Mouse (Mus musculus): ENCODE data around the gene Tmem174. TPM values are rescaled to one million over a fixed set of nuclear protein-coding genes. Genes with fewer than 3 reads are reported as not detected.

Tmem174 gene
- polyA plus RNA-seq, 1 experiment, result not detected

DNA sequence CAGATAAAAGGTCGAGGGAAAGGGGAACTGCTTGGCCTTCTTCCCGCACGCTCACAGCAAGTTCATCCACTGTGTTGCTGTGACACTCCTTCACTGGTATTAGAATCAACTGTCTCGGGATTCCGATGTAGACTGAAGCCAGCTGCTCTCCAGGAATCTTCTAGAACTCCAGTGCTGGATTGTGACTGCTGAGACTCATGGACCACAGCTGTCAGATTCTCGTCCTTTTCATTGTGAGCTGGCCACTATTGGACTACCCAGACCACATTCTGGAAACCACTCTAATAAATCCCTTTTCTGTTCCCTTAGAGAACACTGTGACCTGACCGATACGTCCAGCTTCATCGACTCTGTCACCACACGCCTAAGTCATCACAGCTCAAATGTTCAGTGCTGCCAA is 28.0 kb upstream of the Tmem174 start:
- TF ChIP-seq TAL1 (IDR thresholded peaks at IDR 0.05; ENCODE audit: low read length), result no peak
- no peak for TF ChIP-seq GATA1 (IDR thresholded peaks at IDR 0.05; ENCODE audit: low read length)

GRCm38 (mm10) chr13:98662173-98662675 is 25.0 kb upstream of the Tmem174 start:
- TF ChIP-seq TAL1 (IDR thresholded peaks at IDR 0.05; ENCODE audit: low read length), result no peak

More for the DNA sequence above, 28.0 kb upstream of the Tmem174 start:
- H3K9me3 ChIP-seq (ENCODE audit: control insufficient read depth, low read length), result no peaks in the 10 kb centered on the region
- H3K4me1 ChIP-seq (ENCODE audit: control insufficient read depth), result no peaks in the 10 kb centered on the region
- H3K27me3 ChIP-seq (ENCODE audit: control insufficient read depth), result no peaks in the 10 kb centered on the region
- H3K4me3 ChIP-seq (replicated peaks), result no peak overlapping the region
- H3K36me3 ChIP-seq (ENCODE audit: control insufficient read depth), result no peaks in the 10 kb centered on the region

DNA sequence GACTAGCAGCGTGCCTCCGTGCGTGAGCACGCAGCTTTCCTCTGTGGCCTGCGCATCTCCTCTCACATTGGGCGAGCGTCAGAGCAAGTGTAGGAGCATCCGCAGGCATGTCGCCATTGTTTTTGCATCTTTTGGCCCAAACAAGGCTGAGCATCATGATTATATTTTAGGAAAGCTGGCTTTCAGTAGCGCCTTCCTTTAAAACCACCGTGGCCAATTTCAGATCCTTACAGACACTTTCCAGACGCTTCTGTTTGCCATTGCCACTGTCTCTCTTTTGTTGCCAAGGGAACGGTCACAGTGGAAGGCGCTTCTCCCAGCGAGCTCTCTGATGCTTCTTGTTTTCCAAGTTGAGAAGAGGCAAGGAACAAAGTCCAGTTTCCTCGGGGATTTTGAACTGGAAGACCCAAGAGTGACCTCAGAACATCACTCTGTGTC is 18.8 kb upstream of the Tmem174 start:
- no peaks in the 10 kb centered on the region for H3K9me3 ChIP-seq (ENCODE audit: control insufficient read depth, low read length)
- no peak overlapping the region for H3K4me3 ChIP-seq (replicated peaks)
- H3K4me1 ChIP-seq (ENCODE audit: control insufficient read depth), result no peaks in the 10 kb centered on the region
- TF ChIP-seq TAL1 (IDR thresholded peaks at IDR 0.05; ENCODE audit: low read length) (no peak), GATA1 (IDR thresholded peaks at IDR 0.05; ENCODE audit: low read length) (no peak)
- H3K27me3 ChIP-seq (ENCODE audit: control insufficient read depth), result no peaks in the 10 kb centered on the region
- no peaks in the 10 kb centered on the region for H3K36me3 ChIP-seq (ENCODE audit: control insufficient read depth)

More at GRCm38 (mm10) chr13:98662173-98662675, 25.0 kb upstream of the Tmem174 start:
- Histone ChIP-seq H3K4me1 (ENCODE audit: control insufficient read depth) (no peaks in the 10 kb centered on the region), H3K36me3 (ENCODE audit: control insufficient read depth) (no peaks in the 10 kb centered on the region), H3K27me3 (ENCODE audit: control insufficient read depth) (no peaks in the 10 kb centered on the region), H3K9me3 (ENCODE audit: control insufficient read depth, low read length) (no peaks in the 10 kb centered on the region), H3K4me3 (replicated peaks) (no peak overlapping the region)

GRCm38 (mm10) chr13:98655346-98655745 is 18.1 kb upstream of the Tmem174 start:
- H3K4me3 ChIP-seq (replicated peaks), result no peak overlapping the region
- no peaks in the 10 kb centered on the region for H3K27me3 ChIP-seq (ENCODE audit: control insufficient read depth)
- H3K9me3 ChIP-seq (ENCODE audit: control insufficient read depth, low read length), result no peaks in the 10 kb centered on the region
- TF ChIP-seq TAL1 (IDR thresholded peaks at IDR 0.05; ENCODE audit: low read length) (no peak), GATA1 (IDR thresholded peaks at IDR 0.05; ENCODE audit: low read length) (no peak)
- H3K36me3 ChIP-seq (ENCODE audit: control insufficient read depth), result no peaks in the 10 kb centered on the region
- no peaks in the 10 kb centered on the region for H3K4me1 ChIP-seq (ENCODE audit: control insufficient read depth)

- H3K27me3 ChIP-seq (ENCODE audit: control insufficient read depth), result no peaks in the 10 kb centered on the region
- no peaks in the 10 kb centered on the region for H3K36me3 ChIP-seq (ENCODE audit: control insufficient read depth)
- H3K9me3 ChIP-seq (ENCODE audit: control insufficient read depth, low read length), result no peaks in the 10 kb centered on the region
- no peaks in the 10 kb centered on the region for H3K4me1 ChIP-seq (ENCODE audit: control insufficient read depth)
- no peak overlapping the region for H3K4me3 ChIP-seq (replicated peaks)
- TF ChIP-seq TAL1 (IDR thresholded peaks at IDR 0.05; ENCODE audit: low read length) (no peak), GATA1 (IDR thresholded peaks at IDR 0.05; ENCODE audit: low read length) (no peak)
Measured at GRCm38 (mm10) chr13:98654129-98654939, 17.1 kb upstream of the Tmem174 start.

DNA sequence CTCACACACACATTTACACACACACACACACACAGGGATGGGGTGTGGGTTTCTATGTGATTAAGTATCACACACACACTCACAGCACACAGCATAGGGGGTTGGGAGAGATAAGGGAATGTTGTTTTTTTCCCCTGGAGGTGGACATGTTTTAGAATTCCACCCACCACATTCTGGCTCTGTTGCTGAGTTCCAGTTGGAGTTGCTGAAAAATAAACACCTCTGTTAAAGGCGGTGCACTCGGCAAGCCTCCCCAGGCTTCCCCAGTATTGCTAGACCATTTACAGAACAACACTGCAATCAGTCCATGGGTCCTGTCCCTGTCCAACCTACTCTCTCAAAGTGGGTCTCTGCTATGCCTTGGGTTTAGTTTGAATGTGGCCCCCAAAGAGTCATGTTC is 15.0 kb upstream of the Tmem174 start:
- Histone ChIP-seq H3K27me3 (ENCODE audit: control insufficient read depth) (no peaks in the 10 kb centered on the region), H3K4me1 (ENCODE audit: control insufficient read depth) (no peaks in the 10 kb centered on the region), H3K9me3 (ENCODE audit: control insufficient read depth, low read length) (no peaks in the 10 kb centered on the region), H3K4me3 (replicated peaks) (no peak overlapping the region), H3K36me3 (ENCODE audit: control insufficient read depth) (no peaks in the 10 kb centered on the region)
- TF ChIP-seq GATA1 (IDR thresholded peaks at IDR 0.05; ENCODE audit: low read length) (no peak), TAL1 (IDR thresholded peaks at IDR 0.05; ENCODE audit: low read length) (no peak)

DNA sequence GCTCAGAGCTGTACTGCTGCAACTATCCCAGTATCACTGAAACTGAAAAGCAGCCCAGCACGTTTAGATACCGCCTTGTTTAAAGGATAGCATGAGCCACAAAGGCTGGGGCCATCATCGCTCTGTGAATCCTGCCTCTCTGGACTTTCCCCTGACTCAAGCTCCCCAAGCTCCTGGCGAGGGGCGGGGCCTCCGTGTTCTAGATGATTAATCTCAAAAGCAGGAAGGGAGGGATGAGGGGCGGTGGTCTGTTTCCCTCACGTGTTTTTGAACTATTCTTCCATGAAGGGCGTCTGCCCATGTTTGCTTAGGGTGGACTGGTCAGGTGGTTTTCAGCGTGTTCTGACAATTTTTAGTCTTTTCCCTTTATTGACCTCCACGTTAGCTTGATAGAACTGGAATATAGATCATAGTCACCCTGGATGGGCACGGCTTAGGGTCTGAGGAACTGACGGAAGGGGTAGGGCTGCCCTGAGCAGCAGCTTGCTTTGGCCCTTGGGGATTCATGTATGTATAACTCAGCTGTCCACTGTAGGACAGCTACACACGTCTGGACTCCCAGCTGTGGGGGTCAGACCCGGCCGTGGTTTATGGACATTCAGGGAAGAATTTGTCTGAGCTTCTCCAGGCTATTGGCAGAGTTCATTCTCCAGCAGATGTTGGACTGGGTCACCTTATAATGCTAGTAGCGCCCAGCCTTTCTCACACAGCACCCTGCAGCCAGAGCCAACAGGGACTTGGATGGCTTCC is 14.2 kb upstream of the Tmem174 start:
- no peaks in the 10 kb centered on the region for H3K27me3 ChIP-seq (ENCODE audit: control insufficient read depth)
- no peaks in the 10 kb centered on the region for H3K9me3 ChIP-seq (ENCODE audit: control insufficient read depth, low read length)
- no peaks in the 10 kb centered on the region for H3K36me3 ChIP-seq (ENCODE audit: control insufficient read depth)
- H3K4me1 ChIP-seq (ENCODE audit: control insufficient read depth), result no peaks in the 10 kb centered on the region
- no peak for TF ChIP-seq GATA1 (IDR thresholded peaks at IDR 0.05; ENCODE audit: low read length)
- no peak for TF ChIP-seq TAL1 (IDR thresholded peaks at IDR 0.05; ENCODE audit: low read length)
- H3K4me3 ChIP-seq (replicated peaks), result no peak overlapping the region

- Histone ChIP-seq H3K4me3 (replicated peaks) (no peak overlapping the region), H3K9me3 (ENCODE audit: control insufficient read depth, low read length) (no peaks in the 10 kb centered on the region), H3K4me1 (ENCODE audit: control insufficient read depth) (no peaks in the 10 kb centered on the region), H3K36me3 (ENCODE audit: control insufficient read depth) (no peaks in the 10 kb centered on the region), H3K27me3 (ENCODE audit: control insufficient read depth) (no peaks in the 10 kb centered on the region)
- TF ChIP-seq TAL1 (IDR thresholded peaks at IDR 0.05; ENCODE audit: low read length) (no peak), GATA1 (IDR thresholded peaks at IDR 0.05; ENCODE audit: low read length) (no peak)
Measured at GRCm38 (mm10) chr13:98647775-98648568, 10.8 kb upstream of the Tmem174 start.

Measured in erythroblast, embryonic 14.5 days (primary cell).